Mouse (Mus musculus) embryonic stem cell, embryonic (primary cell): Measurements from ENCODE around the gene Ptov1.

ENCODE experiments used
- CTCF ChIA-PET, 4 experiments: fragments of 300-600 bp in 2 of 4; fragments of 350-600 bp in 2 of 4; sonication (Branson Sonifier 250); formaldehyde crosslinking; loops; one replicate each; lab custom pipeline; 2022; ENCODE audit warnings: inconsistent platforms in 2 of 4; lab: Charles Lee
- POLR2A ChIA-PET, 4 experiments: fragments of 300-600 bp in 2 of 4; fragments of 350-600 bp in 2 of 4; sonication (Branson Sonifier 250); formaldehyde crosslinking; loops; one replicate each; lab custom pipeline; 2022; ENCODE audit warnings: antibody characterized with exemption in 4 of 4, inconsistent platforms in 1 of 4; lab: Charles Lee

Gene Ptov1

GRCm38 (mm10) chr7:44824872-44825271 lies 44.7 kb downstream of the Ptov1 start:
- ChIA-PET POLR2A (interaction anchor here (0.5 to 52.0 kb wide), 53 partner anchors 7 to 449 kb away, joined by 3 to 2007 read pairs (median 4); partner anchors contain the start of genes Il4i1 (in 4 of the 4), Nup62 (in 4 of the 4), Akt1s1 (in 3 of the 4) and Atf5 (in 3 of the 4)), CTCF (interaction anchor here (0.6 to 5.1 kb wide), 48 partner anchors 8 to 329 kb away, joined by 3 to 28 read pairs (median 4); partner anchors contain the start of genes Atf5 (in 3 of the 4), Il4i1 (in 3 of the 4), Nup62 (in 3 of the 4) and Akt1s1 (in 2 of the 4))

DNA sequence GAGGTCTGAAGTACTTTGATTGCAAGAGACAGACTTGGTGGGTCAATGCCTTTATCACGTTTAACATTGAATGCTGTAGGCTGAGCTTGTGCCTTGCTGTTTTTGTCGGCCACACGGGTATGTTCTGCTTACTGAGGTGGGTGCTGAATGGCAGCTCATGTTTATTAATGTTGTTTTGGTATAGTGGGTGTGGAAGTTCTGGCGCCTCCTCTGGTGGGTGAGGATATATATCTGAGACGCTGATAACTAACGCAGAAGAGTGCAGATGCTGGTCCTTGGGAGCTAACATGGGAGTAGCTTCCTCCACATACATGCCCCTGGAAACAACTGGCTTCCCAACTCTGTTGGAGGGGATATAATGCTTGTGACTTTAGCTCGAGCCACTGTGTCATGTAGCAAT lies 46.2 kb downstream of the Ptov1 start:
- CTCF ChIA-PET, result interaction anchor here (0.6 to 2.9 kb wide), 24 partner anchors 9 to 428 kb away, joined by 3 to 8 read pairs (median 3); partner anchors contain the start of genes Akt1s1 (in 2 of the 4), Tbc1d17 (in 2 of the 4) and Ap2a1 (in 1 of the 4)
- POLR2A ChIA-PET, result interaction anchor here (0.6 to 52.0 kb wide), 60 partner anchors 6 to 1469 kb away, joined by 3 to 2007 read pairs (median 5); partner anchors contain the start of genes Akt1s1 (in 4 of the 4), Il4i1 (in 4 of the 4), Nup62 (in 4 of the 4) and Tbc1d17 (in 4 of the 4)

GRCm38 (mm10) chr7:44821666-44822448 lies 47.7 kb downstream of the Ptov1 start:
- CTCF ChIA-PET, result interaction anchor here in 3 of 4 experiments (0.5 to 1.8 kb wide), 11 partner anchors 17 to 1094 kb away, joined by 3 to 7 read pairs (median 3); partner anchors contain the start of genes Fuz (in 1 of the 3), Izumo2 (in 1 of the 3) and Vrk3 (in 1 of the 3)
- POLR2A ChIA-PET, result interaction anchor here (0.6 to 43.6 kb wide), 47 partner anchors 9 to 1258 kb away, joined by 3 to 2007 read pairs (median 4); partner anchors contain the start of genes Akt1s1 (in 3 of the 4), Tbc1d17 (in 3 of the 4), Izumo2 (in 2 of the 4) and Pnkp (in 2 of the 4)

DNA sequence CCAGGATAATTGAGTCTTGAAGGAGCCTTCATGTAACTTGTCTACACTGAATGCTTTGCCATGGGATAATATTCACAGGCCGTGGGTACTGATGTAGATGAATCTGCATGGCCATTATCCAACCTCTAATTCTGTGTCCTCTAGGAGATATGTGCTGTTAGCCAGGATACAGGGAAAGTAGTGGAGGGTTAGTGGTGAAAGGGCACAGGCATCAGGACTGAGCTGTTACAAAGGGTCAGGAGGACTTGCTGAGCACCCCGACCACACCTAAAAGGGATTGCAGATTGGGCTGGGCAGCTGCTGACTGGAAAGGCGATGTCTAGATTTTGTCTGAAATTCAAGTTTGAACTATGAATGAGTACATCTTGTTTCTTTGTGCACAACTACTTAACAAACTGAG lies 49.1 kb downstream of the Ptov1 start:
- CTCF ChIA-PET, result interaction anchor here in 1 of 4 experiments (1.2 to 1.8 kb wide), 2 partner anchors 76 to 112 kb away, joined by 3 to 4 read pairs; partner anchors contain the start of genes Fuz and Izumo2
- POLR2A ChIA-PET, result interaction anchor here (0.6 to 43.6 kb wide), 40 partner anchors 8 to 352 kb away, joined by 3 to 2007 read pairs (median 5); partner anchors contain the start of genes Akt1s1 (in 3 of the 4), Tbc1d17 (in 3 of the 4), Izumo2 (in 2 of the 4) and Pnkp (in 2 of the 4)

DNA sequence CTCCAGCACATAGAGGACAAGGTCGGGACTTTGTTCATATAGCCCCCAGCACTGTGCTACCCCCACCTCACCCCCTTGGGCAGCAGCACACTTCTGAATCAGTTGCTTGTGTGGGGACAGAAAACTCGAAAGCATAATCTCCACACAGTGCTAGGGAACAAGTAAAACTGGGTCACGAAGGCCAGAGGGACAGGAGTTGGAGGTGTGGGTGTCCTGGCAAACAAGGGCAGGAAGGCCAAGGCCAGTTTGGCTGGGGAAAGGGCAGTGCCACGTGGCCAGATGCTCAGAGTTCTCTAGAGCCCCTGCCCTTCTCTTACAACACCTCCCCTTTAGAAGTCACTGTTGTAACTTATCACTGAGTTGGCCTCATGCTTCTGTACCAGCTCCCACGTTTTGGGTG lies 49.7 kb downstream of the Ptov1 start:
- CTCF ChIA-PET, result interaction anchor here in 1 of 4 experiments (0.5 to 2.2 kb wide), 4 partner anchors 9 to 99 kb away, joined by 3 to 11 read pairs (median 3); partner anchors contain the start of gene Ptov1
- POLR2A ChIA-PET, result interaction anchor here (0.6 to 43.6 kb wide), 48 partner anchors 8 to 519 kb away, joined by 3 to 2007 read pairs (median 6); partner anchors contain the start of genes Akt1s1 (in 4 of the 4), Tbc1d17 (in 4 of the 4), Izumo2 (in 3 of the 4) and Ptov1 (in 3 of the 4)

DNA sequence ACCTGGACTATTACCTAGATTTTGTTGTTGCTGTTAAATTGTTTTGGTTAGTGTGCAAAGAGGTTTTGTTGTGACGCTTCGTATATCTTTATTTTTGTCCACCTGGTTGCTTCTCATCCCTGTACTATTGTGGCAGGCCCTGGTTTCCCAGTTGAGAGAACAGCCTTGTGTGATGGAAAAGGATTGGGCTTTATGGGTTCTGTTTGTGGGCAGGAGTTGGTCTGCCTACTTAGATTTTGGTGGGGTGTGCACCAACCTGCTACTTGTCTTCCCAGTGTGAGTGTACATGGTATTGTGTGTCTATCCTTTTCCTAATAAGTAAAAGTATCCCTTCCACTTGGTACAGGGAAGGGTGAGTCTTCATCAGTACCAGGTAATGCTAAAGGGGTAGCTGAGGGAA lies 50.2 kb downstream of the Ptov1 start:
- CTCF ChIA-PET, result interaction anchor here in 2 of 4 experiments (0.5 to 2.2 kb wide), 5 partner anchors 9 to 98 kb away, joined by 3 to 11 read pairs (median 3); partner anchors contain the start of gene Ptov1 (in 1 of the 2)
- POLR2A ChIA-PET, result interaction anchor here (0.8 to 43.6 kb wide), 75 partner anchors 9 to 576 kb away, joined by 3 to 2007 read pairs (median 4); partner anchors contain the start of genes Akt1s1 (in 4 of the 4), Tbc1d17 (in 4 of the 4), Ap2a1 (in 3 of the 4) and Izumo2 (in 3 of the 4)

DNA sequence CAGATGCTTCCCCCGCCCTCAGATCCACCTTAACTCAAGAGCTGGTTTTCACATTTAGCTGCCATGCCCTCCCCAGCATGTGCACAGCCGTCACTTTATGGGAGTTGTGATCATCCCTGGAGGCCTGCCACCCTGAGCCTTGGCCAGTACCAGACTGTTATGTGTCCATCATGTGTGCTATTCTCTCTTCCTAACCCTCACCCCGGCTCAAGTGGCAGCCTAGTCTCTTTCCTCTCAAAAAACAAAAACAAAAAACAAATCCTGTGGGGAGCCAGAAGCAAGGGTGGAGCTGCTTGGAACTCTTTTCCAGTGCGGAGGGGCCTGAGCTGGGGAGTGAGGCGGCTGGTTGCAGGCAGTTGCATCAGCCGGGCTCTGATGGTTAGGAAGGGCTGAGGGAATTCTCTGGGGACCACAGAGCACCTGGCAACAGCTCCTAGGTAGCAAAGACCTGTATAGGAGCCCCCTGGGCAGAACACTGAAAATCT lies 50.8 kb downstream of the Ptov1 start:
- POLR2A ChIA-PET, result interaction anchor here (0.6 to 43.6 kb wide), 89 partner anchors 9 to 577 kb away, joined by 3 to 2007 read pairs (median 4); partner anchors contain the start of genes Akt1s1 (in 4 of the 4), Tbc1d17 (in 4 of the 4), Ap2a1 (in 3 of the 4) and Izumo2 (in 3 of the 4)
- CTCF ChIA-PET, result interaction anchor here in 2 of 4 experiments (0.6 to 2.2 kb wide), 4 partner anchors 10 to 165 kb away, joined by 3 to 11 read pairs (median 3); no protein-coding TSS in a partner anchor

DNA sequence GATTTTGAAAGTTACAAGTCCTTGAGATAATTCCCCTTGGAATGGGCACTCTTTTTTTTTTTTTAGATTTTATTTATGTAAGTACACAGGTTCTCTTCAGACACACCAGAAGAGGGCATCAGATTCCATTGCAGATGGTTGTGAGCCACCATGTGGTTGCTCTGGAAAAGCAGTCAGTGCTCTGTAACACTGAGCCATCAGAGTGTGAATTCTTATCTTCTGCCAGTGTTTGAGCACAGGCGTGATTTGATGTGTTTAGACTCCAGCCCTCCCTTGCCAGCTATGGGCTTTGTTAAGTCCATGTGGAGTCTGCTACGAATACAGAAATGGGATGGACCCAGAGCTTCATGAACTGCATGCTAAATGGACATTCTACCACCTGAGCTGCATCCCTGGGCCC lies 51.4 kb downstream of the Ptov1 start:
- ChIA-PET CTCF (interaction anchor here in 2 of 4 experiments (1.2 to 2.2 kb wide), 3 partner anchors 8 to 73 kb away, joined by 3 to 11 read pairs (median 6); no protein-coding TSS in a partner anchor), POLR2A (interaction anchor here (0.6 to 43.6 kb wide), 65 partner anchors 9 to 578 kb away, joined by 3 to 2007 read pairs (median 4); partner anchors contain the start of genes Akt1s1 (in 3 of the 4), Ap2a1 (in 3 of the 4), Izumo2 (in 3 of the 4) and Pnkp (in 3 of the 4))

DNA sequence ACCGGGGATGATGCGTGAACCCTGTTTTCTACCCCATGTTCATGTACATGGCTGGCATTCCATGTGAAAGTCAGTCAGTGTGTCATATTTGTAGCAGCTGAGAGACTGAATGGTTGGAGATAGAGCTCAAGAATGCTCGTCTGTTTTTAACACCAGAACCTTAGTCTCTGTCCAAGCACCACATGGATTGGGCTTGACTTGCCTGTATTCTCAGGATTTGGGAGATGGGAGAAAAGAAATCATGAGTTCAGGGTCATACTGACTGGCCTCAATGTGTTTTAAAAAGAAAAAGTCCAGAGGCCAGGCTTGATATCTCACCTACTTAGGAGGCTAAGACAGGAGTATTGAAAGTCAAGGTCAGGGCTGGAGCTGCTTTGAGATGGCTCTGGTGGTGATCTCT lies 52.1 kb downstream of the Ptov1 start:
- ChIA-PET POLR2A (interaction anchor here (0.7 to 43.6 kb wide), 51 partner anchors 8 to 512 kb away, joined by 3 to 2007 read pairs (median 13); partner anchors contain the start of genes Akt1s1 (in 3 of the 4), Izumo2 (in 3 of the 4), Tbc1d17 (in 3 of the 4) and Vrk3 (in 3 of the 4)), CTCF (interaction anchor here in 2 of 4 experiments (1.2 to 3.4 kb wide), 3 partner anchors 9 to 12 kb away, joined by 3 to 28 read pairs (median 6); no protein-coding TSS in a partner anchor)

DNA sequence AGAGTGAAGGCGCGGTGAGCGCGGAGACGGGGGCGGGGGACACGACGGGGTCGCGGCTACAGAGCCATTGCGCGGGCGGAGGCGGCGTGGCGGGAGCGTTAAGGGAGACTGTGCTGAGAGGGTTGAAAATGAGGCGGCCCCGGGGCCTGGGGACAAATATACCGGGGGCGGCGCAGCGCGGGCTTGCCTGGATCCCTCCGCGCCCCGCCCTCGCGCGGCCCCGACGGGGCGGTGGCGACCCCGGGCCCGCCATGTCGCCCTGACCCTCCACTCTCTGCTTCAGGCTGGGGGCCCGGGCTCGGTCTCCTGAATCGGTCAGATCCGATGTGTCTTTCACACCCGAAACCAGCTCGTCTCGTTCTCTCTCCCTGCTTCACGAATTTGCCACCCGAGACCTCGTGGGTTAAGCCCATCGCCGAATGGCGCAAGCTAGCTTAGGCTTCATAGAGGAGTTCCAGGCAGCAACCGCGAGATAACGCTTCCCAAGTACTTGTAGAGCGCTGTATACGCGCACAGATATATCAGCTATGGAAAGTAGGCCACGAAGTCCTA lies 53.0 kb downstream of the Ptov1 start, which contains the start of gene Atf5:
Atf5 (minus strand) TSS at position 189 of the 552 bp plus-strand sequence.
- CTCF ChIA-PET, result interaction anchor here in 3 of 4 experiments (1.0 to 3.4 kb wide), 12 partner anchors 8 to 322 kb away, joined by 3 to 28 read pairs (median 4); partner anchors contain the start of gene Tbc1d17 (in 1 of the 3)
- POLR2A ChIA-PET, result interaction anchor here (0.6 to 43.6 kb wide), 148 partner anchors 8 to 1350 kb away, joined by 3 to 2007 read pairs (median 5); partner anchors contain the start of genes Akt1s1 (in 3 of the 4), Ap2a1 (in 3 of the 4), Emc10 (in 3 of the 4) and Fam71e1 (in 3 of the 4)

DNA sequence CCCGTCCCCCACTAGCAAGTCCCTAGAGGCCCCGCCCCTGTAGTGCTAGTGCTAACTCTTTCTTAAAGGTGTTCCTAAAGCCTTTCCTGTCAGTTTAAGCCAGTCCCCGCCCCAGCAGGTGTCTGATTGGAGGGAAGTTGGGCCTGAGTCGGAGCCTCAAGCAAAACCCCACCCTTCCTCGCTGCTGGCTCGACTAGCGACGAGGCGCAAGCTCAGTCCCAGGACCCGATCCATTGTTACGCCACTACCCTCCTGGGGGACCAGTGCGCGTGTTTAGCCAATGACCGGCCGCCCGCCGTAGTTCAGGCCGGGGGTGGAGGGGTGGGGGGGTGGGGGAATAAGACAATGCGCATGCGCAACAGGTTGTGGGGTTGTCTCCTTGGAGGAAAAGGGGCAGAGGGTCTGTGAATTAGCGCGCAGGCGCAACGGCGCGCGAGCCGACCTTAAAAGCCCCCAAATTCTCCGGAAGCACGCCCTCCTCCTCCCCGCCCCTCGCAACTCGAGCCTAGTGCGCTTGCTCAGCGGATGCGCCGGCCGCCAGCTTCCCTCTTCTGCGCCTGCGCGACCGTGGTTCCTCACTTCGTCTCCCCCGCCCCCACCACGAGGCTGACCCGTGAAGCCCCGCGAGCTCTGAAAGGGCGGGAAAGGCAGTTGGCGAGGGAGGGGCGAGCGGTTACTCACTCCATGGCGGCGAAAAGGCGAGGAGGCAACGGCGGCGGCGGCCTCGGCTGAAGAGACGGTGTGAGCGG lies 53.7 kb downstream of the Ptov1 start, which contains the start of the genes Nup62 and Il4i1:
Nup62 (plus strand) TSS at position 368 of the 749 bp plus-strand sequence.
Il4i1 (plus strand) TSS at position 667 of the 749 bp plus-strand sequence.
- POLR2A ChIA-PET, result interaction anchor here (0.5 to 43.6 kb wide), 199 partner anchors 8 to 1350 kb away, joined by 3 to 2007 read pairs (median 4); partner anchors contain the start of genes Akt1s1 (in 3 of the 4), Ap2a1 (in 3 of the 4), Emc10 (in 3 of the 4) and Fam71e1 (in 3 of the 4)
- CTCF ChIA-PET, result interaction anchor here (0.5 to 3.4 kb wide), 26 partner anchors 8 to 895 kb away, joined by 3 to 28 read pairs (median 3); partner anchors contain the start of genes Emc10 (in 1 of the 4), Fam71e1 (in 1 of the 4), Fuz (in 1 of the 4) and Rras (in 1 of the 4)

DNA sequence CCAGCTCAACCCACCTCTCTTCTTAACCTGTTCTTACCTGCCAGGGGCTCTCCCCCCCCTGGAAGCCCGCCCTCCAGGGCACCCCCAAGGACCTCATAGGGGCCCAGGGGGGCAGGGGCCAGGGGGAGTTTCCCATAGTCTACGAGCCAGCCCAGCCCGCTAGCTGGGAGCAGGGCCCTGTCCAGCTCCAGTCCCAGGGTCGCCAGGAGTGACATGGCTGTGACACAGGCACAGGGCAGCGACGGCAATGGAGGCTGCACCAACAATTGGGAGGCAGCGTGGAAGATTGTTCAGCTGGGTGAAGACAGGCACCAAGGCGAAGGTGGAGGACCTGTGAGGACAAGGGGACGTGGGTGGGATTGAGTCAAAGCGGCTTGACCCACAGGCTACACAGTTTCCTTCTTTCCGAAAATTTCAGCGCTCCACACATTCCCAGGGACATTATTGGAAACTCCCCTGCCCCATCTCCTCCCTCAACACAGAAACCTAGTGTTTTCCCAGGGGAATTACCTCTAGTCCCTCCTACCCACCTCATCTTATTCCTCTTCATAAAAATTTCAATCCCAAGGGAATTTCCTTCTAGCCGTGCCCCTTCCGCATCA lies 54.5 kb downstream of the Ptov1 start:
- ChIA-PET POLR2A (interaction anchor here (0.6 to 43.6 kb wide), 140 partner anchors 7 to 1349 kb away, joined by 3 to 2007 read pairs (median 5); partner anchors contain the start of genes Akt1s1 (in 3 of the 4), Ap2a1 (in 3 of the 4), Izumo2 (in 3 of the 4) and Prmt1 (in 3 of the 4)), CTCF (interaction anchor here (0.6 to 3.4 kb wide), 19 partner anchors 9 to 651 kb away, joined by 3 to 28 read pairs (median 3); partner anchors contain the start of genes Emc10 (in 1 of the 4), Fam71e1 (in 1 of the 4), Fuz (in 1 of the 4) and Rras (in 1 of the 4))

DNA sequence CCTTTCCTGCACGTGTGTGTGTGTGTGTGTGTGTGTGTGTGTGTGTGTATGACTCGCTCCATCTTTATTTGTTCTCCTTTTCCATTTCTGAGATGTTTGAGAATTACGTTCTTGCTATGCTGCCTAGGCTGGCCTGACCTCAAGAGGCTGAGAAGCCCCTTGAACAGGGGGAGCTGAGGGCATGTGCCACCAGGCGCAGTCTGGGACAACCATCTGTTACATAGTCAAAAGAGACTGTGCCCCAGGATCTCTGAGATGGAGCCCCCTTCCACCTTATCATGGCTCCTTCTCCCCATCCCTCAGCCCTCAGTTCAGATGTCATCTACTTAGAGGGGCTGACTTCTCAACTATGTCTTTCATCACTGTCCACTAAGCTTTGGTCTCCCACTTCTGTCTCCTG lies 55.2 kb downstream of the Ptov1 start:
- POLR2A ChIA-PET, result interaction anchor here (0.6 to 43.6 kb wide), 25 partner anchors 10 to 208 kb away, joined by 3 to 2007 read pairs (median 28); partner anchors contain the start of genes Akt1s1 (in 3 of the 4), Ptov1 (in 3 of the 4), Tbc1d17 (in 3 of the 4) and Pnkp (in 2 of the 4)
- CTCF ChIA-PET, result interaction anchor here in 2 of 4 experiments (0.6 to 3.4 kb wide), 2 partner anchors 12 to 315 kb away, joined by 3 to 28 read pairs; no protein-coding TSS in a partner anchor

DNA sequence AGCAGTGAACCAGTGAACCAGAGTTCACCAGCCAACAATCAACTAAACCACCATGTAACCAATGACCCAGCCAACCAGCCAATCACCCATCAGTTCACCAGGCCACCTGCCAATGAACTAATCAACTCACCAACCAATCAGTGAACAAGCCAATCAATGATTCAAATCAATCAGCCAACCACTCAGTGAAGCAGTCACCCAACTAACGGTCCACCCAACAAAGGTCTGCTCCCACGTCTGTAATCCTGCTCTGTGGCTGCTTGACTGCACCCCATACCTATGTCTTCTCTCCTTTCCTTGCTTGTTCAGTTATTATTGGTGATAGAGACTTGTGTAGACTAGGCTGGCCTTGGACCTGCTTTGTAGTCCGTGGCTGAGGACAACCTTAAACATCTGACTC lies 55.6 kb downstream of the Ptov1 start:
- ChIA-PET POLR2A (interaction anchor here in 3 of 4 experiments (1.7 to 43.6 kb wide), 10 partner anchors 10 to 172 kb away, joined by 8 to 2007 read pairs (median 69); partner anchors contain the start of genes Akt1s1 (in 3 of the 3), Tbc1d17 (in 3 of the 3), Pnkp (in 2 of the 3) and Izumo2 (in 1 of the 3)), CTCF (no interaction called here)
